Comparison of ENCODE assay signal across 7 mouse cellular contexts in genomic region chr7:44849416-44850111, GRCm38 (mm10). TPM values are rescaled to one million over a fixed set of nuclear protein-coding genes. Genes with fewer than 3 reads are reported as not detected.
DNase-seq lines count a peak whose midpoint lies in the region; ATAC-seq and TF ChIP-seq lines count a peak whose summit lies in the region.

No protein-coding gene starts in this region.

- DNase-seq in adrenal gland, postnatal 10 days: peak; percentile 93
- peak; percentile 94 for DNase-seq in embryonic facial prominence, embryonic 10.5 days (ENCODE audit: low spot score)
- DNase-seq in gonadal fat pad, adult 2 months (ENCODE audit: low read depth): peak; percentile 69
- DNase-seq in limb, embryonic 10.5 days (ENCODE audit: low spot score): peak; percentile 91
- DNase-seq in spleen, adult 12 weeks (ENCODE audit: low spot score): peak; percentile 83

- H3K9me3 ChIP-seq in embryonic facial prominence, embryonic 10.5 days: no peaks in the 10 kb centered on the region
- H3K9me3 ChIP-seq in intestine, postnatal 0 days (ENCODE audit: control insufficient read depth): no peaks in the 10 kb centered on the region
- H3K9me3 ChIP-seq in limb, embryonic 10.5 days (replicated peaks): no peaks in the 10 kb centered on the region
- H3K9me3 ChIP-seq in midbrain, embryonic 13.5 days: no peaks in the 10 kb centered on the region

- ATAC-seq in intestine, postnatal 0 days: peak; percentile 55
- peak; percentile 78 for ATAC-seq in midbrain, embryonic 13.5 days

- H3K9ac ChIP-seq in intestine, postnatal 0 days (ENCODE audit: low read depth, low read length): peak overlapping the region; percentile 53
- peak overlapping the region; percentile 86 for H3K9ac ChIP-seq in midbrain, embryonic 13.5 days (replicated peaks)

- no peak for TF ChIP-seq CTCF in intestine, postnatal 0 days (IDR thresholded peaks at IDR 0.05; ENCODE audit: low read depth)

- peak overlapping the region; percentile 82 for H3K4me3 ChIP-seq in embryonic facial prominence, embryonic 10.5 days
- H3K4me3 ChIP-seq in intestine, postnatal 0 days (ENCODE audit: low read depth, low read length): peak overlapping the region; percentile 63
- H3K4me3 ChIP-seq in limb, embryonic 10.5 days: peak overlapping the region; percentile 79
- H3K4me3 ChIP-seq in midbrain, embryonic 13.5 days (replicated peaks): peak overlapping the region; percentile 75

- peak overlapping the region; percentile 67 for H3K4me2 ChIP-seq in intestine, postnatal 0 days (replicated peaks; ENCODE audit: low read depth)
- peak overlapping the region; percentile 89 for H3K4me2 ChIP-seq in midbrain, embryonic 13.5 days (replicated peaks)

- H3K4me1 ChIP-seq in embryonic facial prominence, embryonic 10.5 days: peaks cover 52% of the 10 kb centered on the region
- H3K4me1 ChIP-seq in intestine, postnatal 0 days (replicated peaks; ENCODE audit: control insufficient read depth, insufficient read depth, low read length): peaks cover 3% of the 10 kb centered on the region; the same call in 1 of the 2 replicates
- H3K4me1 ChIP-seq in limb, embryonic 10.5 days: peaks cover 47% of the 10 kb centered on the region
- H3K4me1 ChIP-seq in midbrain, embryonic 13.5 days (replicated peaks): peaks cover 51% of the 10 kb centered on the region

- under 1% methylated on average over 41 of the region's 41 CpGs for WGBS in embryonic facial prominence, embryonic 10.5 days
- under 1% methylated on average over 41 of the region's 41 CpGs for WGBS in intestine, postnatal 0 days
- WGBS in limb, embryonic 10.5 days: under 1% methylated on average over 41 of the region's 41 CpGs
- WGBS in midbrain, embryonic 13.5 days: under 1% methylated on average over 41 of the region's 41 CpGs

- H3K36me3 ChIP-seq in embryonic facial prominence, embryonic 10.5 days (replicated peaks): peaks cover 50% of the 10 kb centered on the region
- peaks cover 31% of the 10 kb centered on the region for H3K36me3 ChIP-seq in intestine, postnatal 0 days (ENCODE audit: control insufficient read depth, insufficient read depth)
- peaks cover 47% of the 10 kb centered on the region for H3K36me3 ChIP-seq in limb, embryonic 10.5 days
- H3K36me3 ChIP-seq in midbrain, embryonic 13.5 days: peaks cover 40% of the 10 kb centered on the region

- H3K27ac ChIP-seq in embryonic facial prominence, embryonic 10.5 days (replicated peaks): peak overlapping the region; percentile 92
- peak overlapping the region; percentile 88 for H3K27ac ChIP-seq in intestine, postnatal 0 days (ENCODE audit: low read depth, low read length)
- peak overlapping the region; percentile 95 for H3K27ac ChIP-seq in limb, embryonic 10.5 days
- peak overlapping the region; percentile 97 for H3K27ac ChIP-seq in midbrain, embryonic 13.5 days

- no peaks in the 10 kb centered on the region for H3K27me3 ChIP-seq in embryonic facial prominence, embryonic 10.5 days (replicated peaks; ENCODE audit: low read depth, poor library complexity, severe bottlenecking)
- no peaks in the 10 kb centered on the region for H3K27me3 ChIP-seq in intestine, postnatal 0 days (replicated peaks; ENCODE audit: control insufficient read depth, insufficient read depth, low read length)
- H3K27me3 ChIP-seq in limb, embryonic 10.5 days (ENCODE audit: low read depth, poor library complexity, severe bottlenecking): no peaks in the 10 kb centered on the region
- H3K27me3 ChIP-seq in midbrain, embryonic 13.5 days: no peaks in the 10 kb centered on the region

RNA-seq across cellular contexts. Expression of gene Tbc1d17, which starts 0.7 kb away (rescaled TPM):
- 10 to 100 TPM; 61.9 to 73.1 TPM for total RNA-seq in adrenal gland, postnatal 10 days (2021)
- polyA plus RNA-seq in embryonic facial prominence, embryonic 10.5 days (2016; fragmentation: Nextera tagmentation; extraction: Ambion mirVana): 77.2 and 82.7 TPM in 2 replicates
- polyA plus RNA-seq in gonadal fat pad, adult 2 months (2012; rRNA removed): 90.6 and 94.6 TPM in 2 replicates
- 47.4 and 48.5 TPM in 2 replicates for polyA plus RNA-seq in intestine, postnatal 0 days (2015; fragmentation: Nextera tagmentation; extraction: Ambion mirVana)
- 71.4 and 75.2 TPM in 2 replicates for polyA plus RNA-seq in limb, embryonic 10.5 days (2016; fragmentation: Nextera tagmentation; extraction: Ambion mirVana)
- 109 and 110 TPM in 2 replicates for polyA plus RNA-seq in midbrain, embryonic 13.5 days (2015; fragmentation: Nextera tagmentation; extraction: Ambion mirVana)

RNA-seq across cellular contexts. Expression of gene Akt1s1, which starts 0.8 kb away (rescaled TPM):
- 100 to 1,000 TPM in 1 of 2 experiments, 10 to 100 TPM in 1; 92.4 to 109 TPM for total RNA-seq in adrenal gland, postnatal 10 days (2021)
- 92.2 and 95.4 TPM in 2 replicates for polyA plus RNA-seq in embryonic facial prominence, embryonic 10.5 days (2016; fragmentation: Nextera tagmentation; extraction: Ambion mirVana)
- polyA plus RNA-seq in gonadal fat pad, adult 2 months (2012; rRNA removed): 72.9 and 107 TPM in 2 replicates
- 71.6 and 76.5 TPM in 2 replicates for polyA plus RNA-seq in intestine, postnatal 0 days (2015; fragmentation: Nextera tagmentation; extraction: Ambion mirVana)
- 96.4 and 99.6 TPM in 2 replicates for polyA plus RNA-seq in limb, embryonic 10.5 days (2016; fragmentation: Nextera tagmentation; extraction: Ambion mirVana)
- polyA plus RNA-seq in midbrain, embryonic 13.5 days (2015; fragmentation: Nextera tagmentation; extraction: Ambion mirVana): 78.9 and 88.2 TPM in 2 replicates

RNA-seq across cellular contexts. Expression of gene Pnkp, which starts 7.4 kb away (rescaled TPM):
- 10 to 100 TPM; 37.6 to 38.6 TPM for total RNA-seq in adrenal gland, postnatal 10 days (2021)
- polyA plus RNA-seq in embryonic facial prominence, embryonic 10.5 days (2016; fragmentation: Nextera tagmentation; extraction: Ambion mirVana): 34.4 and 36.3 TPM in 2 replicates
- polyA plus RNA-seq in gonadal fat pad, adult 2 months (2012; rRNA removed): 43.4 and 50.8 TPM in 2 replicates
- polyA plus RNA-seq in intestine, postnatal 0 days (2015; fragmentation: Nextera tagmentation; extraction: Ambion mirVana): 27.7 and 32.0 TPM in 2 replicates
- 37.5 and 43.1 TPM in 2 replicates for polyA plus RNA-seq in limb, embryonic 10.5 days (2016; fragmentation: Nextera tagmentation; extraction: Ambion mirVana)
- 32.3 and 38.5 TPM in 2 replicates for polyA plus RNA-seq in midbrain, embryonic 13.5 days (2015; fragmentation: Nextera tagmentation; extraction: Ambion mirVana)

RNA-seq across cellular contexts. Expression of gene Ptov1, which starts 20.0 kb away (rescaled TPM):
- total RNA-seq in adrenal gland, postnatal 10 days (2021): 100 to 1,000 TPM; 239 to 266 TPM
- 514 and 525 TPM in 2 replicates for polyA plus RNA-seq in embryonic facial prominence, embryonic 10.5 days (2016; fragmentation: Nextera tagmentation; extraction: Ambion mirVana)
- polyA plus RNA-seq in gonadal fat pad, adult 2 months (2012; rRNA removed): 243 and 279 TPM in 2 replicates
- polyA plus RNA-seq in intestine, postnatal 0 days (2015; fragmentation: Nextera tagmentation; extraction: Ambion mirVana): 112 and 114 TPM in 2 replicates
- polyA plus RNA-seq in limb, embryonic 10.5 days (2016; fragmentation: Nextera tagmentation; extraction: Ambion mirVana): 434 and 504 TPM in 2 replicates
- 524 and 584 TPM in 2 replicates for polyA plus RNA-seq in midbrain, embryonic 13.5 days (2015; fragmentation: Nextera tagmentation; extraction: Ambion mirVana)

RNA-seq across cellular contexts. Expression of gene Atf5, which starts 33.1 kb away (rescaled TPM):
- total RNA-seq in adrenal gland, postnatal 10 days (2021): 100 to 1,000 TPM; 144 to 202 TPM
- polyA plus RNA-seq in embryonic facial prominence, embryonic 10.5 days (2016; fragmentation: Nextera tagmentation; extraction: Ambion mirVana): 3.2 and 3.6 TPM in 2 replicates
- 139 and 143 TPM in 2 replicates for polyA plus RNA-seq in gonadal fat pad, adult 2 months (2012; rRNA removed)
- 6.5 and 6.6 TPM in 2 replicates for polyA plus RNA-seq in intestine, postnatal 0 days (2015; fragmentation: Nextera tagmentation; extraction: Ambion mirVana)
- 3.1 and 3.4 TPM in 2 replicates for polyA plus RNA-seq in limb, embryonic 10.5 days (2016; fragmentation: Nextera tagmentation; extraction: Ambion mirVana)
- polyA plus RNA-seq in midbrain, embryonic 13.5 days (2015; fragmentation: Nextera tagmentation; extraction: Ambion mirVana): 3.8 and 5.4 TPM in 2 replicates

Comparison
In these comparisons a context has a peak if more than half of its experiments do, and no peak if none do; other contexts are left out.
1. Peak in every context shown above with its lines: DNase-seq, ATAC-seq, H3K4me3 ChIP-seq and H3K27ac ChIP-seq.